Mouse (Mus musculus): Measurements from ENCODE around the gene Mki67.
A peak's percentile ranks its signal among the peaks of the same experiment; 100 is the strongest.
"Not testable (repeated sequence)": the region's sequence is repeated elsewhere in the genome, so short reads cannot be mapped to it uniquely, and the experiment has no call there.

The Mki67 gene

GRCm38 (mm10) chr7:135716445-135716877 lies 300 bp upstream of the Mki67 start:
- peak; percentile 94 for DNase-seq

GRCm38 (mm10) chr7:135715166-135715565 lies 995 bp downstream of the Mki67 start:
- DNase-seq: no peak

GRCm38 (mm10) chr7:135713326-135713725 lies 2.8 kb downstream of the Mki67 start:
- no peak for DNase-seq

- DNase-seq: no peak
These were observed 3.6 kb downstream of the Mki67 start for GRCm38 (mm10) chr7:135712534-135712933.

- DNase-seq: no peak
These were observed 5.5 kb downstream of the Mki67 start for GRCm38 (mm10) chr7:135710702-135711101.

GRCm38 (mm10) chr7:135705753-135706152 lies 10.4 kb downstream of the Mki67 start:
- DNase-seq: no peak

- DNase-seq: no peak
These were observed 11.1 kb downstream of the Mki67 start for GRCm38 (mm10) chr7:135705083-135705482.

GRCm38 (mm10) chr7:135704251-135704650 lies 11.9 kb downstream of the Mki67 start:
- no peak for DNase-seq

GRCm38 (mm10) chr7:135703600-135704148 lies 12.5 kb downstream of the Mki67 start:
- no peak for DNase-seq

- not testable (repeated sequence) for DNase-seq
These were observed 16.8 kb downstream of the Mki67 start for GRCm38 (mm10) chr7:135699351-135699750.

- DNase-seq: no peak
These were observed 17.8 kb downstream of the Mki67 start for GRCm38 (mm10) chr7:135698362-135698761.

- not testable (repeated sequence) for DNase-seq
These were observed 19.0 kb downstream of the Mki67 start for GRCm38 (mm10) chr7:135697021-135697740.

GRCm38 (mm10) chr7:135696127-135696526 lies 20.0 kb downstream of the Mki67 start:
- DNase-seq: no peak

GRCm38 (mm10) chr7:135694796-135695195 lies 21.4 kb downstream of the Mki67 start:
- DNase-seq: no peak

GRCm38 (mm10) chr7:135694130-135694529 lies 22.0 kb downstream of the Mki67 start:
- DNase-seq: no peak

- no peak for DNase-seq
These were observed 24.2 kb downstream of the Mki67 start for GRCm38 (mm10) chr7:135691941-135692340.

- DNase-seq: no peak
These were observed 26.8 kb downstream of the Mki67 start for GRCm38 (mm10) chr7:135689396-135689795.

GRCm38 (mm10) chr7:135684938-135685337 lies 31.2 kb downstream of the Mki67 start:
- DNase-seq: no peak

- DNase-seq: not testable (repeated sequence)
These were observed 32.1 kb downstream of the Mki67 start for GRCm38 (mm10) chr7:135684098-135684497.

GRCm38 (mm10) chr7:135680334-135680733 lies 35.8 kb downstream of the Mki67 start:
- DNase-seq: peak; percentile 62

- no peak for DNase-seq
These were observed 39.4 kb downstream of the Mki67 start for GRCm38 (mm10) chr7:135676722-135677121.

- no peak for DNase-seq
These were observed 42.6 kb downstream of the Mki67 start for GRCm38 (mm10) chr7:135673576-135673975.

GRCm38 (mm10) chr7:135668852-135669739 lies 47.1 kb downstream of the Mki67 start:
- DNase-seq: peak; percentile 64

- no peak for DNase-seq
These were observed 49.8 kb downstream of the Mki67 start for GRCm38 (mm10) chr7:135666314-135666713.
